Mouse (Mus musculus): ENCODE data around the gene Wnt9b. TPM values are rescaled to one million over a fixed set of nuclear protein-coding genes. Genes with fewer than 3 reads are reported as not detected.

Wnt9b gene
- polyA plus RNA-seq, 1 experiment from 2014 or later, result 0.33 TPM

- H3K27ac ChIP-seq (replicated peaks; ENCODE audit: low read depth, low read length), result peak within 1 kb of the TSS; percentile 97
- H3K9ac ChIP-seq (replicated peaks; ENCODE audit: low read length), result peak within 1 kb of the TSS; percentile 64
- H3K4me2 ChIP-seq (ENCODE audit: low read length), result peak within 1 kb of the TSS; percentile 68
- 0 out of 2 replicates have a peak, but pooled peaks cover 7% of the 10 kb centered on the region for H3K4me1 ChIP-seq (ENCODE audit: control insufficient read depth, insufficient read depth, low read length)
- H3K27me3 ChIP-seq (ENCODE audit: control insufficient read depth, insufficient read depth, low read length), result no peaks in the 10 kb centered on the region
- H3K4me3 ChIP-seq (replicated peaks; ENCODE audit: low read depth, low read length), result peak within 1 kb of the TSS; percentile 69
- no peaks in the 10 kb centered on the region for H3K36me3 ChIP-seq (ENCODE audit: control insufficient read depth, insufficient read depth, low read length)
- H3K9me3 ChIP-seq (ENCODE audit: control insufficient read depth, low read length), result no peaks in the 10 kb centered on the region
- peak; percentile 96 for DNase-seq
- peak; percentile 97 for ATAC-seq (ENCODE audit: low FRiP score, low TSS enrichment)
- under 1% methylated on average over 57 of the region's 57 CpGs for WGBS
Observed at GRCm38 (mm10) chr11:103697565-103698176, 52.0 kb downstream of the Wnt9b start, which contains the start of gene Gosr2. TSS of gene Gosr2 (minus strand) at chr11:103697898.

GRCm38 (mm10) chr11:103696851-103697564, 52.6 kb downstream of the Wnt9b start:
- Histone ChIP-seq H3K27ac (replicated peaks; ENCODE audit: low read depth, low read length) (peak overlapping the region; percentile 97), H3K4me1 (ENCODE audit: control insufficient read depth, insufficient read depth, low read length) (0 out of 2 replicates have a peak, but pooled peaks cover 7% of the 10 kb centered on the region), H3K4me3 (replicated peaks; ENCODE audit: low read depth, low read length) (peak overlapping the region; percentile 69), H3K4me2 (ENCODE audit: low read length) (peak overlapping the region; percentile 68), H3K9me3 (ENCODE audit: control insufficient read depth, low read length) (no peaks in the 10 kb centered on the region), H3K36me3 (ENCODE audit: control insufficient read depth, insufficient read depth, low read length) (no peaks in the 10 kb centered on the region), H3K27me3 (ENCODE audit: control insufficient read depth, insufficient read depth, low read length) (no peaks in the 10 kb centered on the region), H3K9ac (replicated peaks; ENCODE audit: low read length) (peak overlapping the region; percentile 64)
- DNase-seq (no peak), ATAC-seq (ENCODE audit: low FRiP score, low TSS enrichment) (no peak; the same call in 1 of the 2 replicates)
- 2% methylated on average over 18 of the region's 18 CpGs for WGBS

- Histone ChIP-seq H3K9me3 (ENCODE audit: control insufficient read depth, low read length) (no peaks in the 10 kb centered on the region), H3K4me1 (ENCODE audit: control insufficient read depth, insufficient read depth, low read length) (0 out of 2 replicates have a peak, but pooled peaks cover 2% of the 10 kb centered on the region), H3K9ac (replicated peaks; ENCODE audit: low read length) (no peak overlapping the region), H3K36me3 (ENCODE audit: control insufficient read depth, insufficient read depth, low read length) (0 out of 2 replicates have a peak, but pooled peaks cover 7% of the 10 kb centered on the region), H3K4me2 (ENCODE audit: low read length) (no peak overlapping the region), H3K27me3 (ENCODE audit: control insufficient read depth, insufficient read depth, low read length) (no peaks in the 10 kb centered on the region), H3K27ac (replicated peaks; ENCODE audit: low read depth, low read length) (no peak overlapping the region), H3K4me3 (replicated peaks; ENCODE audit: low read depth, low read length) (no peak overlapping the region)
- ATAC-seq (ENCODE audit: low FRiP score, low TSS enrichment), result no peak
- 69% methylated on average over 1 of the region's 1 CpGs for WGBS
- no peak for DNase-seq
Observed at GRCm38 (mm10) chr11:103693241-103693640, 56.4 kb downstream of the Wnt9b start.

GRCm38 (mm10) chr11:103691036-103691435, 58.6 kb downstream of the Wnt9b start:
- ATAC-seq (ENCODE audit: low FRiP score, low TSS enrichment) (no peak), DNase-seq (no peak)
- peaks cover 28% of the 10 kb centered on the region for H3K36me3 ChIP-seq (ENCODE audit: control insufficient read depth, insufficient read depth, low read length)
- no peaks in the 10 kb centered on the region for H3K4me1 ChIP-seq (ENCODE audit: control insufficient read depth, insufficient read depth, low read length)
- H3K27me3 ChIP-seq (ENCODE audit: control insufficient read depth, insufficient read depth, low read length), result no peaks in the 10 kb centered on the region
- 93% methylated on average over 1 of the region's 1 CpGs for WGBS
- H3K9ac ChIP-seq (replicated peaks; ENCODE audit: low read length), result no peak overlapping the region
- no peak overlapping the region for H3K4me3 ChIP-seq (replicated peaks; ENCODE audit: low read depth, low read length)
- no peak overlapping the region for H3K4me2 ChIP-seq (ENCODE audit: low read length)
- no peak overlapping the region for H3K27ac ChIP-seq (replicated peaks; ENCODE audit: low read depth, low read length)
- no peaks in the 10 kb centered on the region for H3K9me3 ChIP-seq (ENCODE audit: control insufficient read depth, low read length)

GRCm38 (mm10) chr11:103688980-103689378, 60.6 kb downstream of the Wnt9b start:
- no peak for DNase-seq

GRCm38 (mm10) chr11:103688271-103688979, 61.2 kb downstream of the Wnt9b start:
- 70% methylated on average over 6 of the region's 6 CpGs for whole genome bisulfite sequencing
- no peaks in the 10 kb centered on the region for H3K27me3 ChIP-seq (ENCODE audit: control insufficient read depth, insufficient read depth, low read length)
- H3K36me3 ChIP-seq (ENCODE audit: control insufficient read depth, insufficient read depth, low read length), result peaks cover 53% of the 10 kb centered on the region

More at GRCm38 (mm10) chr11:103688980-103689378, 60.6 kb downstream of the Wnt9b start:
- H3K36me3 ChIP-seq (ENCODE audit: control insufficient read depth, insufficient read depth, low read length), result peaks cover 48% of the 10 kb centered on the region
- no peaks in the 10 kb centered on the region for H3K27me3 ChIP-seq (ENCODE audit: control insufficient read depth, insufficient read depth, low read length)
- H3K27ac ChIP-seq (replicated peaks; ENCODE audit: low read depth, low read length), result no peak overlapping the region
- ATAC-seq (ENCODE audit: low FRiP score, low TSS enrichment), result no peak
- no peak overlapping the region for H3K4me2 ChIP-seq (ENCODE audit: low read length)
- H3K9me3 ChIP-seq (ENCODE audit: control insufficient read depth, low read length), result no peaks in the 10 kb centered on the region
- no peak overlapping the region for H3K4me3 ChIP-seq (replicated peaks; ENCODE audit: low read depth, low read length)
- 55% methylated on average over 3 of the region's 3 CpGs for whole genome bisulfite sequencing
- no peak overlapping the region for H3K9ac ChIP-seq (replicated peaks; ENCODE audit: low read length)
- no peaks in the 10 kb centered on the region for H3K4me1 ChIP-seq (ENCODE audit: control insufficient read depth, insufficient read depth, low read length)

GRCm38 (mm10) chr11:103686706-103687105, 62.9 kb downstream of the Wnt9b start:
- H3K4me1 ChIP-seq (ENCODE audit: control insufficient read depth, insufficient read depth, low read length), result no peaks in the 10 kb centered on the region
- no peak for DNase-seq
- no peak overlapping the region for H3K4me3 ChIP-seq (replicated peaks; ENCODE audit: low read depth, low read length)
- 93% methylated on average over 6 of the region's 6 CpGs for WGBS
- ATAC-seq (ENCODE audit: low FRiP score, low TSS enrichment), result no peak
- no peak overlapping the region for H3K4me2 ChIP-seq (ENCODE audit: low read length)
- H3K36me3 ChIP-seq (ENCODE audit: control insufficient read depth, insufficient read depth, low read length), result peaks cover 70% of the 10 kb centered on the region
- no peak overlapping the region for H3K27ac ChIP-seq (replicated peaks; ENCODE audit: low read depth, low read length)
- no peak overlapping the region for H3K9ac ChIP-seq (replicated peaks; ENCODE audit: low read length)
- H3K27me3 ChIP-seq (ENCODE audit: control insufficient read depth, insufficient read depth, low read length), result no peaks in the 10 kb centered on the region
- no peaks in the 10 kb centered on the region for H3K9me3 ChIP-seq (ENCODE audit: control insufficient read depth, low read length)

More at GRCm38 (mm10) chr11:103688271-103688979, 61.2 kb downstream of the Wnt9b start:
- H3K9ac ChIP-seq (replicated peaks; ENCODE audit: low read length), result no peak overlapping the region
- ATAC-seq (ENCODE audit: low FRiP score, low TSS enrichment) (no peak), DNase-seq (no peak)
- no peaks in the 10 kb centered on the region for H3K9me3 ChIP-seq (ENCODE audit: control insufficient read depth, low read length)
- H3K4me3 ChIP-seq (replicated peaks; ENCODE audit: low read depth, low read length), result no peak overlapping the region
- no peaks in the 10 kb centered on the region for H3K4me1 ChIP-seq (ENCODE audit: control insufficient read depth, insufficient read depth, low read length)
- no peak overlapping the region for H3K4me2 ChIP-seq (ENCODE audit: low read length)
- no peak overlapping the region for H3K27ac ChIP-seq (replicated peaks; ENCODE audit: low read depth, low read length)

- H3K36me3 ChIP-seq (ENCODE audit: control insufficient read depth, insufficient read depth, low read length), result peaks cover 84% of the 10 kb centered on the region
- no peak for DNase-seq
Observed at GRCm38 (mm10) chr11:103685261-103685736, 64.3 kb downstream of the Wnt9b start.

More at GRCm38 (mm10) chr11:103685261-103685736, 64.3 kb downstream of the Wnt9b start:
- Histone ChIP-seq H3K4me2 (ENCODE audit: low read length) (no peak overlapping the region), H3K4me3 (replicated peaks; ENCODE audit: low read depth, low read length) (no peak overlapping the region), H3K27me3 (ENCODE audit: control insufficient read depth, insufficient read depth, low read length) (no peaks in the 10 kb centered on the region), H3K27ac (replicated peaks; ENCODE audit: low read depth, low read length) (no peak overlapping the region), H3K4me1 (ENCODE audit: control insufficient read depth, insufficient read depth, low read length) (no peaks in the 10 kb centered on the region), H3K9ac (replicated peaks; ENCODE audit: low read length) (no peak overlapping the region), H3K9me3 (ENCODE audit: control insufficient read depth, low read length) (no peaks in the 10 kb centered on the region)
- no peak for ATAC-seq (ENCODE audit: low FRiP score, low TSS enrichment)
- WGBS, result 94% methylated on average over 7 of the region's 7 CpGs

Data from midbrain, embryonic 14.5 days (tissue).